Mouse (Mus musculus) cerebellum, postnatal 10 days (tissue): Measurements from ENCODE around the gene Omg.

Experiments
- DNase-seq, 2 experiments: peaks; one replicate each; pipeline ENCODE4 v3.0.0; 2021; ENCODE audit warnings: mixed read lengths in 2 of 2

Gene Omg

GRCm38 (mm10) chr11:79515331-79515730 is 11.4 kb upstream of the Omg start:
- peak; percentile 40 to 54 for DNase-seq

GRCm38 (mm10) chr11:79511970-79512369 is 8.1 kb upstream of the Omg start:
- DNase-seq: no peak

GRCm38 (mm10) chr11:79504506-79504905 is 622 bp upstream of the Omg start:
- DNase-seq: no peak

GRCm38 (mm10) chr11:79502917-79503316 is 967 bp downstream of the Omg start:
- no peak for DNase-seq

DNA sequence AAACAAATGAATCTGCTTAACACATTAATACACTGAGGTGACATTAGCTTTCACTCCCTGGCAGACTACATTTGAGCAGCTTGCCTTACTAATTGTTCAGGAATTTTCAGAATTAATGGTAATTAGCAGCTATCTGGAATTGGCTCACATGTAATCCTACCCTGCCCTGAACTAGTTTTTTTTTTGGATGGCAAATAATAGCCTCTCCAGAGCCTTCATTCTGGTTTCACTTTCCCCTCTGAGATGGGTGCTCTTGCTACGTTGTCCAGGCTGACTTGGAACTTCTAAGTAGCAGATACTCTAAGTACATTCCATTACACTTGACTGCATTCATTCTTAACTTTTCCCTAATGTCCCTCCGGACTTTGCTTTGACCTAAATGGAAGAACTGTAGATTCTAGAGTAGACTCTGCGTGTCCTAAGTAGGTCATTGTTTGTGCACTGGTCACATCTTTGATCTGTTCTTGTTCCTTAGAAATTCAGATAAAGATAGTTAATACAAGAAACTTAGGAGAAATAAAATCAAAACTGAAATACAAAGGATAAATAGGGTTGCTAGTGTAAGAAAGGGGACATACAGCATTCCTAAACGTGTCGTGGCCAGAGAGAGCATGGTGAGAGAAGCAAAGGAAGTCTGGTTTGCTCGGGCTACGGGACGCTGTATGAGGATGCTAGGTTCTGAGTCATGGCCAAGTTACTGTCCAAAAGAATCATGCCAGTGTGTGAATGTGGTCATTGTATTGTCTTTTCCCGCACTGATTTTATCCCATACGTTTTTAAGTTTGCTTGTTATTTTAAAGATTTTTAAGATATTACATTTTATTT is 8.7 kb downstream of the Omg start:
- peak; percentile 11 to 16 for DNase-seq

DNA sequence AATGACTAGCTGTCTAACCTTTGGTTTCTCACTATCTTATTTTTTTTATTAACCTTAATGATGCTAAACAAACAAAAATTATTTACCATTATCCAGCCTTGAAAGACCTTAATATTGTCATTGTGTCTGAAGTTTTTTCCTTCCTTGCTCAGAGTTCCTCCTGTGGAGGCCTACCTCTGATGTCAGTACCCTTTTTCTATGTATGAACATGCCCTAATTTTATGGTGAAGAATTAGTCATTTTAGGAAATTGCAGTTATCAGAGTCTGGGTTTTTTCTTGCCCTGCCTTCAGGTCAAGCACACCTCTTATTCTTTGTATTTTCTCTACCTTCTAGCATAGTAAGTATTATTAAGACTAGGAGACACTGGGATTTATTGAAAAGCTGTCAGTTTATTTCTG is 19.2 kb downstream of the Omg start:
- DNase-seq: no peak

DNA sequence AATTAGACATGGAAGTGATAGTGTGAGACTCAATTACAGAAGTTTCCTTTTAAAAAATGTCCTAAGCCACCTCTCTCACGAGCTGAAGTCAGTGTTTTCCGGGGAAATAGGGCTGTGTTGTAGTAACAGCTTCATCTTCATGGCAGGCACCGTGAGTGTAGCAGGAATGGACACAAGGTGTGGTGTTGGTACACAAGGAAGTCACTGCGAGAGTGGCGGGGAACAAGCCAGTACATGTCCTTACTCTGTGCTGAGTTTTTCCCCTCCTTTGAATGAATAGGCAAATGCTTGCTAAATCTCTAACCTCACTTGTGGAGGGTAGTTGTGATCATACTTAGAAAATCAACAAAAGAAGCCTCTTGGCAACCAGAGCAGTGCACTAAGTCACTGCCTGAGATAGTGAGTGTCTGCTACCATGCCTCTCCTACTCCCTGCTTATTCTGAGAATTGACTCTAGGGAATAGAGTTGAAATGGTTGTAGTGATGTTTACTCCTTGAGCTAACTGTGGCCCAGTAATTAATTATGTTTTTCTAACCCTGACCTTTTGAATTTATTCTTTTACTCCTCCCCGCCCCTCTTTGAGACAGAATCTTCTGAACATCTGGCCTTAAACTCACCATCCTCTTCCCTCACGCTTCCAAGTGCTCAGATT is 19.9 kb downstream of the Omg start:
- DNase-seq: no peak

GRCm38 (mm10) chr11:79483392-79483791 is 20.5 kb downstream of the Omg start:
- DNase-seq: no peak

DNA sequence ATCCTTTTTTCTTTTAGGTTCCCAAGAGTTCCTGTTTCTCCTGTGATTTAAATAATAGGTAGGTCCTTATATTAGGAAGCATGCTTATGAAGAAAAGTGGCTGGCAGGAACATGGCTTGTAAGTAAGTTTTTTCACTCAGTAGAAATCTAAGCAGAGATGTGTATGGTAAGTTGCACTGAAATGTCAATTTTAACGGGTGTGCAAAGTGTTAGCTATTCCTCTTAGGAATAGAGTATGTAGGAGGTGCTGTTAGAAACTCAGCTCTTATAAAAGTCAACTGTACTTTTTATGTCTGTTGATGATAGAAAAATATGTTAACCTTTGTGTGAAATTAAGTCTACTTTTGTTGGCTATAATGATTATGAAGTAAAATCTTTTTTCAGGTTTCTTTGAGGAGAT is 35.8 kb downstream of the Omg start:
- no peak for DNase-seq

DNA sequence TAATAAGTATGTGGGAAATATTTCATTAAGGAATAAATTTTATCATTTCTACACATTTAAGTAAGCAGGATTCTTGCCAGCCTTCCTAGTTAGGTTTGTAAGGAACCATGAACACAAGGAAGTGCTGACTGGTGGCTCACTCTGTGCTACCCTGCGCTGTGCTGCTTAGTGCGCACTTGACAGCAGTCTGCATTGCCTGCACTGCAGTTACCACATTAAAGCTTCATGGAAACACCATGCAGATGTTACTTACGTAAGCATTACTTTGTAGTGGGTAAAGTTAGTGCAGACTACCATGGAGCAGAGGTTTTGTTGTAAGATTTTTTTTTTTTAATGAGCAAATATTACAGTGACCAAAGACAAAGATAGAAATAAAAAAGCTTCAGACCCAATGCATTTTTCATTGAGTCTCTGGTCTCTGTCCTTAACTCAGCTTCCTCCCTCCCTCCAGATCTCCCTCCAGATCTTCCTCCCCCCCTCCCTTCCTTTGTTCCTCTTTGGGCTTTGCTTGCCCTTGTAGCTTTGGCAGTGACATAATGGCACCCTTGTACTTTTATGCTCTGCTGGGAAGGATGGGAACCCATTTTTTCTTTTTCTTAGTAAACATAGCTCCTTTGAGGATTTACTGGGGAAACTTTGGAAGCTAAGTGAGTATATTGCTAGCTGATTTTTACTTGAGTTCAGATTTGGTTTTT is 43.0 kb downstream of the Omg start:
- no peak for DNase-seq

GRCm38 (mm10) chr11:79459846-79460245 is 44.0 kb downstream of the Omg start:
- no peak for DNase-seq

- DNase-seq: no peak
Measured at GRCm38 (mm10) chr11:79457928-79458327, 46.0 kb downstream of the Omg start.

- DNase-seq: peak; percentile 23 to 29
Measured at GRCm38 (mm10) chr11:79452966-79453365, 50.9 kb downstream of the Omg start.
